Mouse (Mus musculus) intestine, embryonic 14.5 days (tissue): ENCODE measurements around the gene Ccdc152. TPM values are rescaled to one million over a fixed set of nuclear protein-coding genes. Genes with fewer than 3 reads are reported as not detected.

Experiments
- ATAC-seq: fragments of 200-750 bp; cut with Nextera tagmentation; replicated peaks from 2 replicates; pipeline ENCODE4 v1.8.0; 2017; ENCODE audit warnings: low read depth, moderate number of reproducible peaks, moderate TSS enrichment, moderate library complexity; ENCODE audit not compliant: low FRiP score, low TSS enrichment
- DNase-seq: peaks from one replicate; pipeline ENCODE4 v3.0.0-alpha.2; 2018; ENCODE audit warnings: low spot score
- H3K27ac ChIP-seq: fragments of 300-500 bp; sonication (generic); 2 replicates; pipeline ENCODE4 v1.5.1; 2014; ENCODE audit warnings: low read depth, mild to moderate bottlenecking, control low read depth
- H3K27me3 ChIP-seq: fragments of 300-500 bp; sonication (generic); replicated peaks from 2 replicates; pipeline ENCODE4 v1.6.1; 2014; ENCODE audit warnings: low read length, control low read depth; ENCODE audit not compliant: control insufficient read depth, insufficient read depth
- H3K36me3 ChIP-seq: fragments of 300-500 bp; sonication (generic); 2 replicates; pipeline ENCODE4 v1.6.1; 2014; ENCODE audit warnings: low read length, control low read depth; ENCODE audit not compliant: control insufficient read depth, insufficient read depth
- H3K4me1 ChIP-seq: fragments of 300-500 bp; sonication (generic); replicated peaks from 2 replicates; pipeline ENCODE4 v1.6.1; 2014; ENCODE audit warnings: low read length, control low read depth, mixed read lengths; ENCODE audit not compliant: control insufficient read depth, insufficient read depth
- H3K4me2 ChIP-seq: fragments of 300-500 bp; sonication (generic); 2 replicates; pipeline ENCODE4 v1.6.1; 2014; ENCODE audit warnings: low read length
- H3K4me3 ChIP-seq: fragments of 300-500 bp; sonication (generic); 2 replicates; pipeline ENCODE4 v1.5.1; 2014; ENCODE audit warnings: low read depth, low read length, control low read depth, mixed read lengths
- H3K9ac ChIP-seq: fragments of 300-500 bp; sonication (generic); 2 replicates; pipeline ENCODE4 v1.6.1; 2014; ENCODE audit warnings: mild to moderate bottlenecking, low read length
- H3K9me3 ChIP-seq: fragments of 300-500 bp; sonication (generic); 2 replicates; pipeline ENCODE4 v1.6.1; 2016; ENCODE audit warnings: low read length, control low read depth; ENCODE audit not compliant: control insufficient read depth
- WGBS: fragments of 180-500 bp; shearing (Covaris S2); extraction: QIAGEN DNeasy Blood & Tissue Kit; methylation state at CpG from one replicate; pipeline ENCODE4 v1.1.7; 2014; 5-methylcytosine and 5-hydroxymethylcytosine counted together
- polyA plus RNA-seq: library from polyadenylated mRNA; unstranded; fragments of >200 nt; fragmentation: Nextera tagmentation; extraction: Ambion mirVana; gene quantifications from 2 replicates; pipeline ENCODE4 v1.2.1, GENCODE M21; 2014

Ccdc152 gene
- polyA plus RNA-seq: 0.16 and 0.24 TPM in 2 replicates

DNA sequence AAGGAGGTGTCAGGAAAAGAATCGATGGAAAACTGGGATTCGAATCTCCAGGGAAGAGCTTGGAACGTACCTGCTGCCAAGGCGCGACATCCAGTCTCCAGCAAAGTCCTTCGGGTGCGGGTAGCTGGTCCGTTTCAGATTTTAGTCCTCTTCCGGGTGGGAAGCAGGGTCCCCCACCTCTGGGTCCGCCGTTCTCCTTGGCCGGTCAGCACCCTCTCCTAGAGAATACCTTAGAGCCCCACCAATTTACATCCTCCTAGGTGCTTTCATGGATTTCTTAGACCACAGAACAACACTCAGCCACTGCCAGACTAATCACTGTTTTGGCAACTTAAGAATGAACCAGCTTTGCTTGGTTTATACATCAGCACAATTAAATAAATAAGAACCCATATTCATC lies at the start of gene Ccdc152:
Gene Ccdc152 (minus strand): TSS at position 101 of the 400 bp plus-strand sequence.
- Histone ChIP-seq H3K9ac (no peak within 1 kb of the TSS), H3K4me3 (no peak within 1 kb of the TSS), H3K4me1 (no peaks in the 10 kb centered on the region), H3K36me3 (no peaks in the 10 kb centered on the region), H3K27ac (no peak within 1 kb of the TSS), H3K4me2 (no peak within 1 kb of the TSS), H3K27me3 (no peaks in the 10 kb centered on the region), H3K9me3 (no peaks in the 10 kb centered on the region)
- ATAC-seq: no peak
- no peak for DNase-seq
- WGBS: 91% methylated on average over 12 of the region's 12 CpGs

DNA sequence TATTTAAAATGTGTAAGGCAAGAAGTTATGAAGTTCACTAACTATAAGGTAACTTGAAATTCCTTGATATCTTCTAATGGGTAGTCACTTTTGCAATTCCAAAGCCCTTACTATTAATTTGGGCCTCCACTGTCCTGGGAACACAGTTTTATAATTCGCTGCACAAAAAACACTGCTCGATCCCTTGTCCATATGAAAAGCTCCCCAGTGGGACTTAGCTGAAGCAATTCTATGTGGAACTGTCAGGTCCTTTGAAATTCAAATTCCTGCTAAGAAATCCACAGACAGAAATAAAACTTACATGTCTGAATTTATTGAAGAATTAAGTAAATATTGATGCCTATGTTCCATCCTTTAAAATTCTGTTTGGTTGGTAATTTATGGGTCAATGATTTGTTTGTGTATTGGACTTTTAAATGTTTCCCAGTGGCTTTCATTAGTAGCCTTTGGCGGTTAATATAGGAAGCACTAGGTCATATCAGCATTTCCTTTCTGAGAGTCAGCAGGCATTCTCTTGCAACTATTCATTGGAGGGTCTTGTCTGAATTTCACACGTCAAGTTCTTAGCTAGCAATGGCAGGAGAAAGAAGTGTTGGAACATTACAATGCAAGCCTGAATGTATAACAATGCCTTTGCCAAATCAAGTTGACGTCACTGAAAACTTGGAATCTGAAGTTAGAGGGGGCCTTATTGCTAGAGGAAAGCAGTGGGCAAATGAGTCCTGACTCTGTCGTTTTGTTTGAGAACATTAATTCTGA lies 46.2 kb upstream of the Ccdc152 start:
- no peak for DNase-seq
- H3K9me3 ChIP-seq: no peaks in the 10 kb centered on the region
- WGBS: 81% methylated on average over 6 of the region's 6 CpGs

DNA sequence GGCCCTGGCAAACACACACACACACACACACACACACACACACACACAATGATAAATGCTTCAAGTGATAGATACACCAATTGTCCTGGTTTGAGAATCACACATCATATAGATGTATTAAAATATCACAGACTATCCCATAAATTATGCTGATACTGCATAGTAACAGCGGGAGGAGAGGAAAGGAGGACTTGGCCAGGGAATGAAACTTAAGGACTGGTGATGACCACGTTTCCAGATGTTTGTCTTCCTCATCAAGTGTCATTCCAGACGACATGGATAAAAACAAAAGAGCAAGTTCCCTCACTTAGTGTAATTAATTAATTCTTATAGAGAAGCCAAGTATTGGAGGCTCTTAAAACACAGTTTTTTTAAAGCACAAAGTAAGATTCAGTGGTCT lies 43.4 kb upstream of the Ccdc152 start:
- H3K27me3 ChIP-seq: no peaks in the 10 kb centered on the region
- H3K4me1 ChIP-seq: 0 out of 2 replicates have a peak, but pooled peaks cover 4% of the 10 kb centered on the region
- no peak overlapping the region for H3K4me2 ChIP-seq
- no peak overlapping the region for H3K4me3 ChIP-seq
- WGBS: 65% methylated on average over 3 of the region's 3 CpGs
- H3K9ac ChIP-seq: no peak overlapping the region
- DNase-seq: no peak
- H3K27ac ChIP-seq: no peak overlapping the region
- no peaks in the 10 kb centered on the region for H3K9me3 ChIP-seq
- peaks cover 11% of the 10 kb centered on the region for H3K36me3 ChIP-seq
- no peak for ATAC-seq

More for the DNA sequence above, 46.2 kb upstream of the Ccdc152 start:
- Histone ChIP-seq H3K4me3 (no peak overlapping the region), H3K9ac (no peak overlapping the region), H3K4me1 (0 out of 2 replicates have a peak, but pooled peaks cover 4% of the 10 kb centered on the region), H3K36me3 (peaks cover 12% of the 10 kb centered on the region), H3K4me2 (no peak overlapping the region), H3K27me3 (no peaks in the 10 kb centered on the region), H3K27ac (no peak overlapping the region)
- ATAC-seq: no peak

DNA sequence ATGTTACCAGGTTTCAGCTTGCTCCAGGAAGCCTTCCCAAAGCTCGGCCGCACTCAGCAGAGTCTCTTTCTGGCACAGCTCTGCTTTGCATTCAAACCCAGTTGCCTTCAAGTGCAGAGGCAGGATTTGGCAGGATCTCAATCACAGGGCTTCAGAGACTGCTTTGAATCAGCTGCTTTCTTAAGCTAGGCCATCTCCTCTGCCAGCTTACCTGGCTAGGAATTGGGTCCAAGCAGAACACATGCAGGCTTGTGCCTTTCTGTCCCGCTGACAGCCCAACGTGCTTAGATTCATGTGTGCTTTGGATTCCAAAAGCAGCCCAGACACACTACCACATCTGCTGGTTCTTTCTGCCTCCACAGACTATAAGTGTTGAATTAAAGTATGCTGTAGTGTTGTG lies 41.2 kb upstream of the Ccdc152 start:
- Histone ChIP-seq H3K27me3 (no peaks in the 10 kb centered on the region), H3K4me3 (no peak overlapping the region), H3K9ac (no peak overlapping the region), H3K9me3 (no peaks in the 10 kb centered on the region), H3K27ac (no peak overlapping the region), H3K36me3 (peaks cover 27% of the 10 kb centered on the region), H3K4me1 (0 out of 2 replicates have a peak, but pooled peaks cover 4% of the 10 kb centered on the region), H3K4me2 (no peak overlapping the region)
- 88% methylated on average over 4 of the region's 4 CpGs for WGBS
- no peak for DNase-seq
- ATAC-seq: no peak

DNA sequence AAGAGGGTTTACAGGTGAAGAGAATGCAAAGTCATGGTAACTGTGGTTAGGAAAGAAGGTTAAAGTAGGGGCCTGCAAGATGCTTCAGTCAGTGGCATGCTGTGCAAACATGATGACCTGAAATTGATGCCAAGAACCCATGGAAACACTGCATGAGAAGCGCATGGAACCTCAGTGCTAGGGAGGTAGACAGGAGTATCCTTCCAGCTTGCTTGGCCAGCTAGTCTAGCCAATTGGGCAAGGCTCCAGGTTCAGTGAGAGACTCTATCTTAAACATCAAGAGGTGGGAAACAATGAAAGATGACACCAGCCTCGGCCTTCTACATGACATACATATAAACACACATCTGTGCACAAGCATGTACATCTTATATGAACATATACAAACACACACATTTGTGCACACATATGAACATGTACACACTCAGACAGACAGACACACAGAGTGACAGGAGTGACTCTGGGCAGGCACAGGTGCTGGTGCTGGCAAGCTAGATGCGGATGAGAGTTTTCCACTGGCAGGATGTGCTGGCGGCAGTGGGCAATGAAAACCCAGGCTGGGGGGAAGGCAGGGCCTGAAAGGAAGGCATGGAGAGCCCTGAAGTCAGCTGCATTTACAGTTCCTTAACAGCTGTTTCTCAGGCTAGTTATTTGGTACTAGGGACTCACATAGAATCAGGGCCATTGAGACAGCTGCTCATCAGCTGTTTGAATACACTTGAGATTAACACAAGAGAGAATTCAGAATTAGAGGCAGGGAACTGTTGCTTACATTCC lies 38.7 kb upstream of the Ccdc152 start:
- WGBS: 88% methylated on average over 4 of the region's 4 CpGs
- Histone ChIP-seq H3K36me3 (peaks cover 41% of the 10 kb centered on the region), H3K4me1 (no peaks in the 10 kb centered on the region), H3K27me3 (no peaks in the 10 kb centered on the region), H3K4me3 (no peak overlapping the region), H3K9me3 (peaks cover 3% of the 10 kb centered on the region; the same call in 1 of the 2 replicates), H3K27ac (no peak overlapping the region), H3K4me2 (no peak overlapping the region), H3K9ac (no peak overlapping the region)
- DNase-seq (no peak), ATAC-seq (no peak)

DNA sequence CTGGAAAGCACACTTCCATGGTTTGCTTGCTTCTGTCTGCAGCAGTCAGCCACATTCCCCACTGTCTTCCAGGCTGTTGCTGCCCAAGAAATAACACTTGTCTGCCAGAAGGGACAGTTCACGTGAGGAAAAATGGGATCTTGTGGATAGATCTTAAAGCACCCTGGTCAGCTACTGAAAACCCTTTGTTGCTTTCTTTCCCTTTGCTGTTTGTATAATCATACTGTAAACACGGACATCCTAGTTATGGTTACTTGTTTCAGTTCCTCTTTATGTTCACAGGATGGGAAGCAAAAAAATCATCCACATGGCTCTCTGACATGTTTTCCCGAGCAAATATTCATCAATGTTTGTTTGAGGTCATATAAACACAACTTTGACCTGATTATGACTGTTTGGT lies 36.5 kb upstream of the Ccdc152 start:
- no peak for ATAC-seq
- WGBS: 75% methylated on average over 3 of the region's 3 CpGs
- no peak overlapping the region for H3K27ac ChIP-seq

DNA sequence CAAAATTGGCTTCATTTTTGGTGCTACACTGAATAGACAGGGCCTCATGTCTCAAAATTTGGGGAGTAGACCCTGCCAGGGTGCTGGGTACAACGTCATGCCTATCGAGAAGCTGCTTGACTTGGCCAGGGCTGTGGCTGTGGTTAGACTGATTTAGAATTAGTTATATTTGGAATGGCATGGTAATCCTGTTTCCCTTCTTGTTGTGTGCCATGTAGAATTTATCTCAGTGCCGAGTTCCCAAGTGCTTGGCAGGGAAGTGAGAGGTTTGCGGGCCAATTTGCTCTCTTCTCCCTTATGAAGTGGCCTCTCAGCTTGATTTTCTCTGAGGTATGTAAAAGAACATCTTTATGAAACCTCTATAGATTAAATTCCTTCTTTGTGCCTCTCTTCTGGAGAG lies 29.2 kb upstream of the Ccdc152 start:
- Histone ChIP-seq H3K4me1 (no peaks in the 10 kb centered on the region), H3K27me3 (no peaks in the 10 kb centered on the region), H3K9ac (no peak overlapping the region), H3K4me3 (no peak overlapping the region), H3K9me3 (peaks cover 3% of the 10 kb centered on the region; the same call in 1 of the 2 replicates), H3K4me2 (no peak overlapping the region), H3K36me3 (peaks cover 33% of the 10 kb centered on the region), H3K27ac (no peak overlapping the region)
- DNase-seq: no peak
- WGBS: 93% methylated on average over 4 of the region's 4 CpGs
- no peak for ATAC-seq

More for the DNA sequence above, 36.5 kb upstream of the Ccdc152 start:
- Histone ChIP-seq H3K9ac (no peak overlapping the region), H3K4me2 (no peak overlapping the region), H3K4me1 (no peaks in the 10 kb centered on the region), H3K4me3 (no peak overlapping the region), H3K9me3 (peaks cover 3% of the 10 kb centered on the region; the same call in 1 of the 2 replicates), H3K36me3 (peaks cover 38% of the 10 kb centered on the region), H3K27me3 (no peaks in the 10 kb centered on the region)
- DNase-seq: no peak

DNA sequence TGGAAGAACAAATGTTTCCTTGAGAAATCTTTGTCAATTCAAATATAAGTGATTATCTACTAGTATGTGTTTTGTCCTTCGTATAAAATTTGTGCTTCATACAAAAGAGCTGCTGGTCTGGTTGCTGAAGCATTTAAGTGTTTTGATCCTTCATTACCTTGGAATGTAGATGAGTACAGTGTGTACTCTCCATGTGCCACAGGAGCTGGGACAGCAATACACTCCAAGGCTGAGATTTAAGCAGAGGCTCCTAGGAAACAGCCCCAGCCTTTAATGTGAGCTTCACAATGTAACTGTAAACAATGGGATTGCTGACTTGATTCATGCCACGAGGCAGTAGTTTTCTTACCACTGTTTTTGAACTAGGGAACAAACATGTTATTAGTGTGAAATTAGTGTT lies 28.5 kb upstream of the Ccdc152 start:
- ATAC-seq (no peak), DNase-seq (no peak)
- Histone ChIP-seq H3K4me2 (no peak overlapping the region), H3K4me1 (no peaks in the 10 kb centered on the region), H3K27me3 (no peaks in the 10 kb centered on the region), H3K36me3 (peaks cover 32% of the 10 kb centered on the region), H3K4me3 (no peak overlapping the region), H3K9me3 (no peaks in the 10 kb centered on the region), H3K9ac (no peak overlapping the region), H3K27ac (no peak overlapping the region)
- 89% methylated on average over 2 of the region's 2 CpGs for WGBS
